Mouse (Mus musculus) mesoderm, embryonic 11.5 days (tissue): ENCODE data around the gene Ramp1.

Experiments used
- DNase-seq: peaks from one replicate; pipeline ENCODE4 v3.0.0-alpha.2; 2012; ENCODE audit warnings: low read depth, low spot score

Gene Ramp1

GRCm38 (mm10) chr1:91199793-91200192, 20.2 kb downstream of the Ramp1 start:
- no peak for DNase-seq

- DNase-seq: no peak
These were observed 21.5 kb downstream of the Ramp1 start for GRCm38 (mm10) chr1:91201122-91201521.

DNA sequence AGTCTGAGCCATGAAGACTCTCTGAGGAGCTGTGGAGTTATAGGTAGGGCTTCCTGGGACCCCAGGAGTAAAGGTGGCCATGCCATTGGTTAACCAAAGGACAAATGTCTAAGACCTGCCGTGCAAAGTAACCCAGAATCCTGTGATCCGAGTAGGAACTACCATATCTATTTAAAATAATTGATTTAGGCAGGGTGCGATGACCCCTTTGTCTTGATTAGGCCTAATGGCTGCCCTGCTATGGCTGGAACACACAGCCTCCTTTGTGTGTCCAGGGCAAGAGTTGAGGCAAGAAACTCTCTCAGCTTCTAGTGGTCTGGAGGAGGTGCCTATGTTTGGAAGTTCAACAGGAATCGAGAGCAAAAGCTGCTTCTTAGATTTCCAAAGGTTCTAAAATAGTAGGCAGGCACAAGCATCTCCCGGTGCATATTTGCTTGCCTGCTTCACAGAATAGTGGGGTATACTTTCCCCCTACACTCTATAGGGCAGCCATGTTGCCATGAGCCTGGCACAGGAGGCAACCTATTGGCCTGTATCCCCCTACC, 24.7 kb downstream of the Ramp1 start:
- DNase-seq: no peak

DNA sequence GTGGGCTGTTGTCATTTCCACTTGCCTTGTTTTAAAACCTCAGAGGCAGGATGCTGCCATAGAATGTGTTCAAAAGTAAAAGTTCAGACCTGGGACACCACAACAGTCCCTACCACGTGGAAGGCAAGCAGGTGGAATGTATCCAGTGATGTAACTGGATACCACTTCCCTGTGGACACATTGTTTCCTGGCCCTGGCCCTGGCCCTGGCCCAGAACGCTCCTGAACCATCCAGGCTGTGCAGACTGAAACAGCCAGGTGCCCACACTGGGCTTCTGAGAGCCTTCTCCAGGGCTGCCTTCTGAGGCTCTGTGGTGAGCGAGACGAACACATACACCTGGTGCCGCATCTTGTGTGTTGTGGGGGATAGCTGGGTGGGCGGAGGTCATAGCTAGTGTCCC, 26.0 kb downstream of the Ramp1 start:
- DNase-seq: no peak

GRCm38 (mm10) chr1:91206336-91206735, 26.7 kb downstream of the Ramp1 start:
- no peak for DNase-seq

- DNase-seq: no peak
These were observed 27.3 kb downstream of the Ramp1 start for GRCm38 (mm10) chr1:91206873-91207272.

- no peak for DNase-seq
These were observed 27.9 kb downstream of the Ramp1 start for GRCm38 (mm10) chr1:91207334-91208074.

- no peak for DNase-seq
These were observed 29.7 kb downstream of the Ramp1 start for GRCm38 (mm10) chr1:91209343-91209742.

DNA sequence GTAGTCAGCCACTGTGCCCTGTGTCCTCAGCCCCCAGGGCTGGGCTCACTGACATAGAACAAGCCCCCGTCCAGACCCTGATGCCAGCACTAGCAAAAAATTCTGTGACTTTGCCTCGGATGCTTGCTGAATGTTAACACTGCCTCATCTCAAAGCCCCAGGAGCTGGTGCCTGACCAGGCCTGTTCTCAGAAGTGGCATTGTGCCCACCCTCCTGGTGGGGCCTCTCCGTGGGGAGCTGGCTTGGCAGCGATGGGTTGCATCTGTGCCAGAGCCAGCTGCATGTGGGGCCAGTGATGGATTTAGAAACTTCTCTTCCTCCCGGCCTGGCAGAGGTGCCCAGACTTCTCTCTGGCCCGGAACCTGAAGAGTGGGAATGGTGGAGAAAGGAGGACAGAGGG, 30.2 kb downstream of the Ramp1 start:
- no peak for DNase-seq

- DNase-seq: peak; percentile 69
These were observed 31.5 kb downstream of the Ramp1 start for GRCm38 (mm10) chr1:91211099-91211498.

DNA sequence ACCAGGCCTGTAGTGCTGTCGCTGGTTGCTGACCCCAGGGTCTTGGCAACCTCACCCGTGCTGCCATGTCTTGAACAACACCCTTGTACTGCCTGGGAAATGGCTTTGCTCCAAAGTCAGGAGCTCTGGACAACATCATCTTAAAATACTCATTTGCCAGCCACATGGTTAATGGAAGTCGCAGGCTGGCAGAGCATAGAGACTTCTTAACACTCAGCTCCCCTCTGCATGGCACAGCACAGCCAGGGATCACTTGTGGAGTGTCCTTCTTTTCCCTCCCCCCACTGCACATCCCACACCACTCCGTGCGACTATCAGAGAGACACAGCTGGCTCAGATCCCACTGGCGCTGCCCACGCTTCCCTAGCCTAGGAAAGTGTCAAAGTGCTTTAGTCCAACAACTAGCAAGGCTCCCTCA, 32.0 kb downstream of the Ramp1 start:
- DNase-seq: no peak

DNA sequence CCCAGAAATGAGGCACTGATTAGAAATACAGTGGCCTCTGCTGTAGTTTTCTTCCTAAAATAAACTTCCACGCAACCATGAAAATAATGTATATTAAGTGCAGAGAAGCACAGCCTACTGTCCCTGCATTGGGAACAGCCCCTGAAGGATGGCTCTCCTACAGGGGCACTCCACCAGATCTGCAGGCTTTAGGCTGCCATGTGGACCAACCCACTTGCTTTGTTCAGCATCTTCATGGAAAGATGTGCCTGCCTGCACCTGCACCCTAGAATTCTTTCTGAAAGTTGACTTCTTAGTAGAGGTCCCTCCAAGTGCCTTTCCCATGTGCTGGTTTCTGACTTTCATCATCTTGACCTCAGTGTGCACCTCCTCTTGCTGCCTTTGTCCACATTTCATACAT, 35.6 kb downstream of the Ramp1 start:
- no peak for DNase-seq

DNA sequence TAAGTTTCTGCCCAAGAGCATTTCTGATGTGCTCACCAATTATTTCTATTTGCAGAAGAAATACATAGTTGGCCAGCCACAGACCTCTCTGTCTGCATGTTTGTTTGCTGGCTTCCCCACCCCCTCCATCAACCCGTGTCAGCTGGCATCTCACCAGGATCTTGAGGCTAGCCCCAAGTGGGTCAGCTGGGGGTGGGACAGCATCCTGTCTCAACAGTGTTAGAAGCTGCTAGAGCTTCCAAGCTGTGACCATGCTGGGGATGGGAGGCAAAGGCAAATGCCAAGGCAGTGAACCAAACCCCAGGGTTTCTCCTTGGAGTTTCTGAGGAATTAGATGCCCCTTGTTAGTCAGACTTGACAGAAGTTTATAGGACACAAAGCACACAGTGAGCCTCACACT, 36.4 kb downstream of the Ramp1 start:
- DNase-seq: no peak

DNA sequence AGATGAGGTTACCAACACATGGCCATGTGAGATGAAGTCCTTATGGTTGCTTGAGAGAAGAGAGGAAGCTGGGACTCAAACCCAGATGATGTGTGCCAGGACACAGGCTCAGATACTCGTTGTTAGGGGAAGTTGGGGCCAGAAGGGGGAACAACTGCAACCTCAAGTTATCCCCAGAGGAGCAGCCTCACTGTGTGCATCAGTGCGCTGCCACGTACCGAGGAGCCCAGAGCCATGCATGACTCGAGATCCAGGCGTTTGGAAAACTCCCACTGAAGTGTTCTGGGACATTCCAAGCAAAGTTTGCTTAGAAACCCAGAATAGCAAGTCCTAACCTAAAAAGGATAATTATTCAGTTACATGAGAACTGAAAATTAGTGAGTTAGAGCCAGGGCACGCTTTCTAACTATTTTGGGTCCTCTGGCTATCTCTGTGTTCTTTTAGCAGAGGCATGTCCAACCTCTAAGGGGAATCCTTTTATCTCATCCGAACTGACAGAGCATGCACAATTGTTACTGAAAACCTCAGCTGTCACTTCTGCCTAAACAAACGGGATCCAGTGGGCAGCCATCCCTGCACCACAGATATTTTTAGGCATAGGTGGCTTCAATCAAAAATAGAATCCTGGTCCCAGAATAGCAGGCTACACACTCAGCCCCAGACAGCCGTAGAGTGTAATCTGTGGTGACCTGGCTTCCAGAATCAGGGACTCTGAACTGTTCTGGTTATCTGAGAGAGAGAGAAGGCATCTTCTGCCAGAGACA, 37.1 kb downstream of the Ramp1 start:
- no peak for DNase-seq

DNA sequence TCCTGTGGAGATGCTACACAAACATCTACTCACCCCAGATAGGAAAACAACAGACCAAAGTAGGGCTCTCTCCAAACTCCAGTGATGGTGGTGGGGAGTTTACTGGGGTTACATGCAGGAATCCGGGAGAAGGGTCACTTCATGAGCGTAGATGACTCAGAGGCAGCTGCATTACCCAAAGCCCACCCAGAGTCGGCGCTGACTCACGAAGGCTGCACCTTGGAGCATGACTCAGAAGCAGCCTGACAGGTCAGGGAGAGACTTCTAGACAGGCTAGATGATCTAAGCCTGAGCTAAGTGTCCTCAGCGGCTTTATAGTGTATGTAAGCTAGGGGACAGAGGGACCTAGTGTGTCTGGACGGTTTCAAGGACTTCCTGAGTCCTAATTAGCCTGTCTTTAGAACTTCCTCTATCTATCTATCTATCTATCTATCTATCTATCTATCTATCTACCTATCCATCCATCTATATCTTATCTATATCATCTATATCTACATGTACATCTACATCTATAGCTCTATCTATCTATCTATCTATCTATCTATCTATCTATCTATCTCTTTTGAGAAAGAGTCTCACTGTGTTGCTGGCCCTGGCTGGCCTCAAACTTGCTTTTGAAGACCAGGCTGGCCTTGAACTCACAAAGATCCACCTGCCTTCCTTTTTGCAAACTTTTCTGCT, 40.2 kb downstream of the Ramp1 start:
- DNase-seq: no peak

DNA sequence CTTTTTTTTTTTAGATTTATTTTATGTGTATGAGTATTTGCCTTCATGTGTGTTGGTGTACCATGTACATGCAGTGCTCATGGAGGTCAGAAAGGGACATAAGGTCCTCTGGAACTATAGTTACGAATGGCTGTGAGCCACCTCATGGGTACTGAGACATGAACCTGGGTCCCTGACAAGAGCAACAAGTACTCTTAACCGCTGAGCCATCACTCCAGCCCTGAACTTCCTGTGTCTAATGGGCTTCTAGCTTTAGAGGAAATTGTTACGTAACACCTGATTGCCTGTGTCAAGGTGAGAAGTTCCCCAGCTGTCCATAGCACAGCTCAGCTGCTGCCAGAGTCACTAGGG, 40.7 kb downstream of the Ramp1 start:
- DNase-seq: no peak

GRCm38 (mm10) chr1:91226562-91226961, 46.9 kb downstream of the Ramp1 start:
- no peak for DNase-seq

GRCm38 (mm10) chr1:91227381-91228054, 47.9 kb downstream of the Ramp1 start:
- peak; percentile 37 for DNase-seq

DNA sequence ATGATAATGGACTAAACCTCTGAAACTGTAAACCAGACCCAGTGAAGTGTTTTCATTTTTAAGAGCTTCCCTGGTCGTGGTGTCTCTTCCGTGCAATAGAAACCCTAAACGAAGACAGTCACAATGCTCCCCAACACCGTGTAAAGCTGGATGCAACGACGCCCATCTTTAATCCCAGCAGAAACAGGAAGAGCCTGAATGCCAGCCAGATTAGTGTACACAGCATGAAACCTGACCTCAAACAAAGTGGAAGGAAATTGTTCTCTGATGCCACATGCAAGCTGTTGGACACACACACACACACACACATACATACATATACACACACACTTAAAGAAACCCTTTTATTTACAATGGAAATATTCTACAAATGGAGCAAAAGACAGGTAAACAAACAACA, 51.5 kb downstream of the Ramp1 start:
- DNase-seq: no peak

DNA sequence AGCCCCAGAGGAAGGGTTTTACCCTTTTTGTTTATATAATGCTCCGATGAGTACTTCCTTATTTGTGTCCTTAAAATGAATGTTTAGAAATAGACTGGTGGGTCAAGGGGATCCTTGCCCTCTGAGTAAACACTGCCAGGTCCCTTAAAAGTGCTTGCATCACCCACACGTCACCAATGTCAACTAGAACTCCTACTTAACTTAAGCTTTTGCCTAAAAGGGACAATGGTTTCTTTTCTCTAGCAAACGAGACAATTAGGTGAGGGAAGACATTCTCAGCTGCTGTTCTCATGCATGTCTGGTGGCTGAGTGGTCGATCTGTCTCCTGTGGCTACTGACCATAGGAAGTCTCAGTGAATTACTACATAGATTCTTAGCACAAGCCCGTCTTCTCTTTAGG, 52.3 kb downstream of the Ramp1 start:
- DNase-seq: no peak

DNA sequence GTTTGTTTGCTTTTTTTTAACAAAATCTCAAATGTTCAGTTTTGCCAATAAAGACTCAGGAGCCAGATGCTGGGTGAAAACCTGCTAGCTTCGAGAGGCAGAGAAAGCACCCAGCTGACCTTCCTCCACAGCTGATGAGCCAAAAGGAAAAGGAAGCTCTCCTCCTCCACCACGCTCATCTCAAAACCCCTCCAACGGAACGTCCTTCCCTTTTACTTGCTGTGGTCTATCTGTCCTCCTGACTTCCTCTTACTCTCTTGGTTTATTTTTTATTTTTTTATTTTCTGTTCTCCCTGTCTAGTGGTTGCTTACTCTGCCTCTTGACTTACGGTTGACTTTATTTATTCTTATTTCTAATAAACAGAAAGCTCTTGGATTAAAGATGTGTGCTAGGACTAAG, 55.8 kb downstream of the Ramp1 start:
- DNase-seq: no peak

GRCm38 (mm10) chr1:91237676-91238075, 58.1 kb downstream of the Ramp1 start:
- no peak for DNase-seq
